Mouse (Mus musculus) intestine, embryonic 16.5 days (tissue): ENCODE results near the gene Slc3a1. TPM values are rescaled to one million over a fixed set of nuclear protein-coding genes. Genes with fewer than 3 reads are reported as not detected.

Source experiments
- ATAC-seq: fragments of 200-750 bp; cut with Nextera tagmentation; 2 replicates; pipeline ENCODE4 v1.8.0; 2017; ENCODE audit warnings: moderate TSS enrichment, moderate library complexity
- H3K27ac ChIP-seq: fragments of 300-500 bp; sonication (generic); 2 replicates; pipeline ENCODE4 v1.5.1; 2014; ENCODE audit warnings: mild to moderate bottlenecking, low read length
- H3K27me3 ChIP-seq: fragments of 300-500 bp; sonication (generic); replicated peaks from 2 replicates; pipeline ENCODE4 v1.6.1; 2014; ENCODE audit warnings: low read length, control low read depth, mixed read lengths; ENCODE audit not compliant: control insufficient read depth, insufficient read depth
- H3K36me3 ChIP-seq: fragments of 300-500 bp; sonication (generic); 2 replicates; pipeline ENCODE4 v1.6.1; 2014; ENCODE audit warnings: low read length, control low read depth; ENCODE audit not compliant: control insufficient read depth, insufficient read depth
- H3K4me1 ChIP-seq: fragments of 300-500 bp; sonication (generic); 2 replicates; pipeline ENCODE4 v1.6.1; 2014; ENCODE audit warnings: low read length, control low read depth, mixed read lengths; ENCODE audit not compliant: control insufficient read depth, insufficient read depth
- H3K4me2 ChIP-seq: fragments of 300-500 bp; sonication (generic); 2 replicates; pipeline ENCODE4 v1.6.1; 2014; ENCODE audit warnings: low read depth, low read length, control low read depth
- H3K4me3 ChIP-seq: fragments of 300-500 bp; sonication (generic); 2 replicates; pipeline ENCODE4 v1.5.1; 2014; ENCODE audit warnings: mild to moderate bottlenecking, low read length
- H3K9ac ChIP-seq: fragments of 300-500 bp; sonication (generic); 2 replicates; pipeline ENCODE4 v1.6.1; 2014; ENCODE audit warnings: low read depth, low read length
- H3K9me3 ChIP-seq: fragments of 300-500 bp; sonication (generic); 2 replicates; pipeline ENCODE4 v1.6.1; 2016; ENCODE audit warnings: low read length, control low read depth; ENCODE audit not compliant: control insufficient read depth
- WGBS: fragments of 180-500 bp; shearing (Covaris S2); extraction: QIAGEN DNeasy Blood & Tissue Kit; methylation state at CpG from one replicate; pipeline ENCODE4 v1.1.7; 2014; 5-methylcytosine and 5-hydroxymethylcytosine counted together
- polyA plus RNA-seq: library from polyadenylated mRNA; unstranded; fragments of >200 nt; fragmentation: Nextera tagmentation; extraction: Ambion mirVana; gene quantifications from 2 replicates; pipeline ENCODE4 v1.2.1, GENCODE M21; 2015

Slc3a1 gene
- polyA plus RNA-seq, 1 experiment from 2014 or later = 72.2 TPM

DNA sequence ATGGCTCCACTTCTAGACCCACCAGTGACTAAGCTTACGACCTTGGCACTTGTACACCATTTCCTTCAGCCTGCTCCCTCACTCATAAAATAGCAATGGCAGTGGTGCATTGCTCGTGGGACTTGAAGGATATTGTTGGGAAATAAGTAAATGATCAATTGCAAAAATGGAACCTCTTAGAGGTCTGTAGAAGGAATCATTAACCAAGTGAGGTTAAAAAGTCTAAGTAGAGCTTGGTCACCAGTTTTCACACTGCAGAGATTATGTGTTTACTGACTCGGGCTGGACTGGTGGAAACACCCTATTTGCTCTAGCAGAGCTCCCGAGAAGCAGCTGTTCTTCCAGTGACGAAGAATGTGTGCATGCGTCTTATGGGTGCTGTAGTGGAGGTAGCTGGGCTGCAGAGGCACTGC, 15.2 kb downstream of the Slc3a1 start:
- Histone ChIP-seq H3K4me2 (no peak overlapping the region), H3K9ac (no peak overlapping the region), H3K36me3 (no peaks in the 10 kb centered on the region), H3K9me3 (no peaks in the 10 kb centered on the region), H3K27ac (peak overlapping the region; percentile 77), H3K27me3 (no peaks in the 10 kb centered on the region), H3K4me1 (peaks cover 18% of the 10 kb centered on the region), H3K4me3 (no peak overlapping the region)
- WGBS = 57% methylated on average over 6 of the region's 6 CpGs
- ATAC-seq = peak; percentile 64

DNA sequence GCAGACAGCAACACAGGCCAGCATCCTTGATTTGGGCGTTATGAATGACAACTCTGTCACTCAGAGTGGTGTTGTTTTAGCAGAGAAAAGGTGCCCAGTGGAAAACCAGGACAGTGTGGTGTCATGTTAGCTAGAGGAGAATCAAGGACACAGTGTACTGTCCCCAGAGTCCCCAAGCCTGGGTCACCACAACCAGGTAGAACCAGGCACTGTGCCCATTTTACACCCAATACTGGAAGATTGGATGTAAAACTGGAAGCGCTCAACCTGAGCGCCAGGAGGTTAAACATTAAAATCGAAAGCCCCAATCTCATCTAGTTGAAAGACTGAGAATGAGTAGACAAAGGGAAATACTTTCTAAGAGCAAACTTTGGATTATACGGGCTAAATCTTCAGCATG, 16.3 kb downstream of the Slc3a1 start:
- no peaks in the 10 kb centered on the region for H3K27me3 ChIP-seq
- no peak overlapping the region for H3K4me2 ChIP-seq
- no peaks in the 10 kb centered on the region for H3K9me3 ChIP-seq
- H3K27ac ChIP-seq = no peak overlapping the region
- H3K36me3 ChIP-seq = no peaks in the 10 kb centered on the region
- peaks cover 18% of the 10 kb centered on the region for H3K4me1 ChIP-seq
- no peak for ATAC-seq
- H3K4me3 ChIP-seq = no peak overlapping the region
- no peak overlapping the region for H3K9ac ChIP-seq
- 82% methylated on average over 5 of the region's 5 CpGs for WGBS

DNA sequence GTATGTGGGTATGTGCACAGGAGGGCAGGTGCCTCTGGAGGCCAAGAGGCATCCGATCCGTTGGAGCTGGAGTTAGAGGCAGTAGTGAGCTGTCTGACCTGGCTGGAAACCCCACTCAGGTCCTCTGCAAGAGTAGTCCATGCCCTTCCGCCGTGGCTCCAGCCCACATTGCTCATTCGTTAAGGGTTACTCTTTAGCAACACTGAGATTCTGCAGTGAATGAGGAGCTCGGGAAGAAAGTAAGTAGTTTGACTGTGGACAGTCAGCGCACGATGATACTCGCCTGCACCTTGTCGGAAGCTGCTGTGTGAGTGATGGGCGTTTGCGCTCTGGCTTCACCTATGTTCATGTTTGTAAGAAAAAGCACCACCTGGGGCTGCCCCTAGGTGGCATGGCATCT, 17.0 kb downstream of the Slc3a1 start:
- Histone ChIP-seq H3K36me3 (no peaks in the 10 kb centered on the region), H3K4me2 (no peak overlapping the region), H3K27me3 (no peaks in the 10 kb centered on the region), H3K9me3 (no peaks in the 10 kb centered on the region), H3K9ac (no peak overlapping the region), H3K27ac (no peak overlapping the region), H3K4me1 (peaks cover 17% of the 10 kb centered on the region), H3K4me3 (no peak overlapping the region)
- 86% methylated on average over 12 of the region's 12 CpGs for WGBS
- ATAC-seq = no peak

DNA sequence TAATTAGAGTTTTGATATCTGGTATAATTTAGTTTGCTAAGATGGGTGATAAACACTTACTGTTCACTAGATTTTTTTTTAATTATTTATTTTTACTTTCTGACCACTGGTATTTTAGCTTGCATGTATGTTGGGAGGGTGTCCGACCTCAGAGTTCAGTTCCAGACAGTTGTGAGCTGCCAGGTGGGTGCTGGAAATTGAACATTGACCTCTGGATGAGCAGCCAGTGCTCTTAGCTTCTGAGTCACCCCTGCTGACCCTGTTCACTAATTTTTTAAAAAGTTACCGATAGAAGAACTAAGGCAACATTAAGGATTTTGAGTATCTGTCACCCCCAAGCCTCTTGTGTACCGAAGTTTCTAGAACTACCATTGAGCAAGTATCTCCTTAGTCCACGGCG, 20.2 kb downstream of the Slc3a1 start:
- Histone ChIP-seq H3K27ac (no peak overlapping the region), H3K4me3 (no peak overlapping the region), H3K27me3 (no peaks in the 10 kb centered on the region), H3K9ac (no peak overlapping the region), H3K4me1 (peaks cover 4% of the 10 kb centered on the region; the same call in 1 of the 2 replicates), H3K36me3 (no peaks in the 10 kb centered on the region; the same call in 1 of the 2 replicates), H3K4me2 (no peak overlapping the region), H3K9me3 (no peaks in the 10 kb centered on the region)
- WGBS = 90% methylated on average over 5 of the region's 5 CpGs
- no peak for ATAC-seq

DNA sequence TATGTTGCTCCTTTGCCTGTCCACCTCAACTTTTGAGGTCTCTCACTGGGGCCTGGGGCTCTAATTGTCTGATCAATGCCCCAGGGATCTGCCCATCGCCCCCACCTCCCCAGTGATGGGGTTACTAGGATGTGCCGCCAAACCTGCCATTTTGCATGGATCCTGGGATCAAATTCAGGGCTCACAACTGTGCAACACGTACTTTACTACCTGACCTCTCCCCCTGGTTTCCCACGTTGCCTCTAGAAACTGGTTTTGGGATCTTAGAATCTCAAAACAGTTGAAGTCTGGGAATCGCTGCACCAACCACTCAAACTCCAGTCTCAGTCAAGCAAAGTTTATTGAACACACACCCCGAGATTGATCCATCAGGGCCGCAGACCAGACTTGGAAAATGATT, 30.1 kb downstream of the Slc3a1 start:
- no peaks in the 10 kb centered on the region for H3K27me3 ChIP-seq
- ATAC-seq = no peak
- 95% methylated on average over 7 of the region's 7 CpGs for WGBS
- no peak overlapping the region for H3K9ac ChIP-seq
- H3K27ac ChIP-seq = no peak overlapping the region
- H3K4me2 ChIP-seq = no peak overlapping the region
- H3K9me3 ChIP-seq = no peaks in the 10 kb centered on the region
- no peaks in the 10 kb centered on the region for H3K4me1 ChIP-seq
- H3K36me3 ChIP-seq = peaks cover 4% of the 10 kb centered on the region; the same call in 1 of the 2 replicates
- no peak overlapping the region for H3K4me3 ChIP-seq

DNA sequence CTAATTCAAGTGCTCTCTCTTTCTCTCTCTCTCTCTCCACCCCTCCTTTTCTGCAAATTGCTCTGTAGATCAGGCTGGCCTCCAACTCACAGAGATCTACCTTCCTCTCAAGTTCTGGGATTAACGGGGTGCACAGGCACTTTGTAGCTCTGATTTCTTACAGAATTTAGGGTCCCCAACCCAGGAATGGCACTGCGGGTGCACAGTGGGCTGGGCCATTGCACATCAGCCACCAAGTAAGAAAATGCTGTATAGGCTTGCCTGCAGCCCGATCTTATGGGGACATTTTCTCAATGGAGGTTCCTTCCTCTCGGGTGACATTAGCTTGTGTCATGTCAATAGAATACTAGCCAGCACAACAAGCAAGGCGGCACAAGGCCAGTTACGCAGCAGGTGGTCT, 31.0 kb downstream of the Slc3a1 start:
- Histone ChIP-seq H3K4me1 (no peaks in the 10 kb centered on the region), H3K27me3 (no peaks in the 10 kb centered on the region), H3K9me3 (no peaks in the 10 kb centered on the region), H3K27ac (no peak overlapping the region), H3K4me2 (no peak overlapping the region), H3K4me3 (no peak overlapping the region), H3K9ac (no peak overlapping the region), H3K36me3 (peaks cover 4% of the 10 kb centered on the region; the same call in 1 of the 2 replicates)
- ATAC-seq = no peak
- 94% methylated on average over 6 of the region's 6 CpGs for WGBS

DNA sequence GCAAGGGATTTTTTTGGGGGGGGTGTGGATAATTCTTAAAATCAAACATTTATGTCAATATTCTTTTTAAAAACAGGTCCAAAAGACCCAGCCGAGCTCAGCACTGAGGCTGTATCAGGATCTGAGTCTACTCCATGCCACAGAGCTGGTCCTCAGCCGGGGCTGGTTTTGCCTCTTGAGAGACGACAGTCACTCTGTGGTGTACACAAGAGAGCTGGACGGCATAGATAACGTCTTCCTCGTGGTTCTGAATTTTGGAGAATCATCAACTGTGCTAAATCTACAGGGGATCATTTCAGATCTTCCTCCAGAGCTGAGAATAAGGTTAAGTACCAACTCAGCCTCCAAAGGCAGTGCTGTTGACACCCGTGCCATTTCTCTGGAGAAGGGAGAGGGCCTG, 35.4 kb downstream of the Slc3a1 start:
- Histone ChIP-seq H3K36me3 (peaks cover 10% of the 10 kb centered on the region), H3K4me3 (no peak overlapping the region), H3K4me2 (no peak overlapping the region), H3K9ac (no peak overlapping the region), H3K27ac (no peak overlapping the region), H3K27me3 (no peaks in the 10 kb centered on the region), H3K9me3 (no peaks in the 10 kb centered on the region), H3K4me1 (no peaks in the 10 kb centered on the region)
- ATAC-seq = no peak
- WGBS = 91% methylated on average over 7 of the region's 7 CpGs

DNA sequence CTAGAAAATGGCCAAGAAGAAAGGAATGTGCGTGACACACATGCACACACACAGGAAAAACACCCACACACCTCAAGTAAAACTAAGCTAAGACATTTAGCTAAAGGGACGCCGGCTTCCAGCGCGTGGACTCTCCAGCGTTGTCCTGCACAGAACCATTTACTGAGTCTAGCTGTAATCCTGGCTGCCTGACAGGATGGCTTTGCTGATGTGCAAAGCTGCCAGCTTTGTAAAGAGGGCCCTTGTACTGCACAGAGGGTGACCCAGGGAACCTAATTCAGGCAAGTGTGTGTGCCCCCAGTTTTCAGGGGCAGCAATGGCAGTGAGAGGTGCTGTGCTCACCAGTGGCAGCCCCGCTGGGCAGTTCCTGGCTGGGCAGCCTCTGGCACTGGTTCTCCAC, 39.2 kb downstream of the Slc3a1 start:
- Histone ChIP-seq H3K4me2 (no peak overlapping the region), H3K27me3 (no peaks in the 10 kb centered on the region), H3K4me1 (no peaks in the 10 kb centered on the region), H3K9ac (no peak overlapping the region), H3K27ac (no peak overlapping the region), H3K9me3 (no peaks in the 10 kb centered on the region), H3K4me3 (no peak overlapping the region), H3K36me3 (peaks cover 16% of the 10 kb centered on the region)
- ATAC-seq = no peak
- 97% methylated on average over 7 of the region's 7 CpGs for WGBS

DNA sequence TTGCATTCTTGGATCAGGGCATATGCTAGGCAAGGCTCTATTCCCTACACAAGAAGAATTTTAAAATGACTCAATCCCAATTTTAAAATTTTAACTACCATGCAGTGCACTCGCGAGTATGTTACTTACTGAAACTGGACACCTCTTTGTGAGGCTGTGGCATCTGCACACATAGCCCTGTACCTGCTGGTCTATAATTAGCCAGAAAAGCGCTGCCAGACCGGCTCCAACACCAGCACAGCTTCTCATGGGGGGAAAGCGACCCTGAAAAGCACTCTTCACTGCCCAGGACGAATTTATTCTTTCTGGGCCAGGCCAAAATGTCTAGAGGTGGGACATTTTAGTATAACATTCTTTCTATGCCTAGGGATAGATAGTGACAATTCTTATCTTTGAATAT, 42.5 kb downstream of the Slc3a1 start:
- no peak for ATAC-seq
- Histone ChIP-seq H3K27me3 (no peaks in the 10 kb centered on the region), H3K9ac (no peak overlapping the region), H3K27ac (no peak overlapping the region), H3K4me3 (no peak overlapping the region), H3K4me1 (peaks cover 4% of the 10 kb centered on the region; the same call in 1 of the 2 replicates), H3K36me3 (peaks cover 13% of the 10 kb centered on the region), H3K4me2 (no peak overlapping the region), H3K9me3 (no peaks in the 10 kb centered on the region)
- WGBS = 80% methylated on average over 6 of the region's 6 CpGs

DNA sequence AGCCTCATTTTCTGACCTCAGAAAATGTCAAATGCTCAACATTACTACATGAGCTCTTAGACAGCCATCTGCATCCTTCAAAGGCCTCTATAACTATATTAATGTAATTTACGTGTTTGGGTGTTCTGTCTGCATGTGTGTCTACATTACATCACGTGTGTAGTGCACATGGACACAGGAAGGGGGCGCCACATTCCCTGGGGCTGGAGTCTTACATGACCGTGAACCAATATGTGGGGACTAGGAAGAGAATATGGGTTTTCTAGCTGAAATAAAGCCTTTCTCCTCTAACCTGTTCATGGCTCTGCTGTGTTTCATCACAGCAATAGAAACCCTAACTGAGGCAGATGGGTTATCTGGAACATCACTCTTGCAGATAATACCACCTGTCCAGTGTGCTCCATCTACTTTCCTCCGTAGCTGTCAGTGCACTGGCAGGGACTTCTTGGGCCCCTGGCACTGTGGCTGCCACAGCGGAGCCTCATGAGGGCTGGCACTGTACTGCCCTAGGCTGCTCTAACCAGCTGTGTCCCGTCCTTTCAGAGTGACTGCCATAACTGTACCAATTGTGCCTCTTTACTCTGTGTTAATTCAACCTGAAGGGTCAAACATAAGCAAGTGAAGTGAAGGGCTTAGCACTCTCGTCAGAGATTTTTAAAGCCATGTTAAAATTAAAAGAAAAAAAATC, 43.1 kb downstream of the Slc3a1 start:
- no peak for ATAC-seq
- H3K9me3 ChIP-seq = no peaks in the 10 kb centered on the region
- no peak overlapping the region for H3K9ac ChIP-seq
- WGBS = 91% methylated on average over 8 of the region's 8 CpGs
- peaks cover 4% of the 10 kb centered on the region; the same call in 1 of the 2 replicates for H3K4me1 ChIP-seq
- H3K27ac ChIP-seq = no peak overlapping the region
- H3K27me3 ChIP-seq = no peaks in the 10 kb centered on the region
- H3K4me2 ChIP-seq = no peak overlapping the region
- peaks cover 10% of the 10 kb centered on the region for H3K36me3 ChIP-seq
- no peak overlapping the region for H3K4me3 ChIP-seq
